Mouse (Mus musculus) heart, postnatal 0 days (tissue): ENCODE data around the gene F11. TPM values are rescaled to one million over a fixed set of nuclear protein-coding genes. Genes with fewer than 3 reads are reported as not detected.

Experiments
- ATAC-seq: fragments of 200-750 bp; cut with Nextera tagmentation; 2 replicates; pipeline ENCODE4 v1.8.0; 2017; ENCODE audit warnings: low read depth, moderate number of reproducible peaks, moderate library complexity; ENCODE audit not compliant: insufficient read depth
- DNase-seq: peaks from one replicate; pipeline ENCODE4 v3.0.0-alpha.2; 2016; ENCODE audit warnings: low spot score
- H3K27ac ChIP-seq: fragments of 300-500 bp; sonication (generic); 2 replicates; pipeline ENCODE4 v1.5.1; 2014; ENCODE audit warnings: low read depth, mild to moderate bottlenecking
- H3K27me3 ChIP-seq: fragments of 300-500 bp; sonication (generic); 2 replicates; pipeline ENCODE4 v1.6.1; 2014; ENCODE audit warnings: low read length, mixed read lengths; ENCODE audit not compliant: control insufficient read depth, insufficient read depth
- H3K36me3 ChIP-seq: fragments of 300-500 bp; sonication (generic); replicated peaks from 2 replicates; pipeline ENCODE4 v1.6.1; 2014; ENCODE audit warnings: low read length, mixed read lengths; ENCODE audit not compliant: control insufficient read depth, insufficient read depth
- H3K4me1 ChIP-seq: fragments of 300-500 bp; sonication (generic); 2 replicates; pipeline ENCODE4 v1.6.1; 2014; ENCODE audit warnings: antibody characterized with exemption; ENCODE audit not compliant: control insufficient read depth, insufficient read depth
- H3K4me2 ChIP-seq: fragments of 300-500 bp; sonication (generic); 2 replicates; pipeline ENCODE4 v1.6.1; 2014; ENCODE audit warnings: low read depth, mild to moderate bottlenecking, low read length, moderate library complexity
- H3K4me3 ChIP-seq: fragments of 300-500 bp; sonication (generic); 2 replicates; pipeline ENCODE4 v1.5.1; 2014; ENCODE audit warnings: low read depth, low read length
- H3K9ac ChIP-seq: fragments of 300-500 bp; sonication (generic); replicated peaks from 2 replicates; pipeline ENCODE4 v1.6.1; 2014; ENCODE audit warnings: low read depth, low read length, mixed read lengths
- H3K9me3 ChIP-seq: fragments of 300-500 bp; sonication (generic); replicated peaks from 2 replicates; pipeline ENCODE4 v1.6.1; 2016; ENCODE audit warnings: low read length; ENCODE audit not compliant: control insufficient read depth
- CTCF ChIP-seq: IDR thresholded peaks from 2 replicates; pipeline ENCODE4 v1.5.1; 2016; ENCODE audit warnings: antibody characterized with exemption, control low read depth, low read depth
- EP300 ChIP-seq: IDR thresholded peaks from 2 replicates; pipeline ENCODE4 v1.6.1; 2016; ENCODE audit warnings: antibody characterized with exemption, low read depth
- WGBS: fragments of 180-500 bp; shearing (Covaris S2); extraction: QIAGEN DNeasy Blood & Tissue Kit; methylation state at CpG from one replicate; pipeline ENCODE4 v1.1.7; 2014; 5-methylcytosine and 5-hydroxymethylcytosine counted together
- polyA plus RNA-seq: library from polyadenylated mRNA; unstranded; fragments of >200 nt; fragmentation: Nextera tagmentation; extraction: Ambion mirVana; gene quantifications from 2 replicates; pipeline ENCODE4 v1.2.1, GENCODE M21; 2015
- total RNA-seq: library from RNA; depleted of rRNA; stranded (reverse); fragments of >200 nt; gene quantifications from 2 replicates; pipeline ENCODE4 v1.2.3, GENCODE M21; 2014; ENCODE audit warnings: low replicate concordance

Gene F11
- total and polyA plus RNA-seq, 2 experiments from 2014 or later, result not detected

DNA sequence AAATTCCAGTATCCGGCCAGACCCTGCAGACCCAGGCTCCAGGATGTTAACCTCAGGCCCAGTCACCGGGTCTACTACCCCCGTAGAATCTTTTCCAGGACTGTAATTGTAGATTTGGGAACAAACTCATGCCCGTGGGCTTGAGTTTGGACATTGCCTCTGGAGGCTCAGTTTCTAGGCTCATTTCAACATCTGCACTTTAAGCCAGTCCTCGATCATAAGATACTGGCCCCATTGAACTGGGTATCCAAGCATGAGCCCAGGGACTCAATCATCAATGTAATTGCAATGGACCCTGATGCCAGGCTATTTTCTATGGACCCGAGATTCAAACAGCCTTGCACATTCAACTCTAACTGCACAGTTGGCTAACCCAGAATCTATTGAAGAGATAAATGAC, 33.4 kb upstream of the F11 start:
- H3K9me3 ChIP-seq, result no peaks in the 10 kb centered on the region
- H3K27ac ChIP-seq, result no peak overlapping the region
- H3K36me3 ChIP-seq, result no peaks in the 10 kb centered on the region
- H3K4me2 ChIP-seq, result no peak overlapping the region
- H3K27me3 ChIP-seq, result no peaks in the 10 kb centered on the region
- no peak for DNase-seq
- H3K4me1 ChIP-seq, result no peaks in the 10 kb centered on the region
- TF ChIP-seq CTCF, result no peak
- no peak for TF ChIP-seq EP300
- no peak overlapping the region for H3K9ac ChIP-seq
- H3K4me3 ChIP-seq, result no peak overlapping the region
- 81% methylated on average over 6 of the region's 6 CpGs for WGBS
- ATAC-seq, result no peak

DNA sequence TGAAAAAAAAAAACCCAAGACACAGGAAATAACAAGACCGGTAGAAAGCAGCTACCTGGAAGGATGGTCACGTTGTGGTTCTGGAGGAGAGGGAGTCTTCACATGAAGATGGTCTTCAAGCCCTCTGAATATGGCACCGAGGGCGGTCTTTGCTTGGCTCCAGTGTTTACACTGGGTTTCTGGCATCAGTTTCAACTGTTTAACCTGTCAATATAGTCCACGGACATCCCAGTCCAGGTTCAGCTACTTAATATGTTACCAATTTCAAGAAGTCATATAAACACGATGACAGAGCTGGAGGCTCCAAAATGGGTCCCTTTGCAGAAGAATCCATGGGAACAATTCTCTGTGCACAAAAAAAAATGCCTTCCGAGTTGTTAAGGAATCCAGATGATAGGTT, 32.9 kb upstream of the F11 start, which contains the start of gene Klkb1:
Gene Klkb1, minus strand, starts transcription at position 173 of the 400 bp plus-strand sequence.
- no peak for ATAC-seq
- WGBS, result 76% methylated on average over 7 of the region's 7 CpGs

DNA sequence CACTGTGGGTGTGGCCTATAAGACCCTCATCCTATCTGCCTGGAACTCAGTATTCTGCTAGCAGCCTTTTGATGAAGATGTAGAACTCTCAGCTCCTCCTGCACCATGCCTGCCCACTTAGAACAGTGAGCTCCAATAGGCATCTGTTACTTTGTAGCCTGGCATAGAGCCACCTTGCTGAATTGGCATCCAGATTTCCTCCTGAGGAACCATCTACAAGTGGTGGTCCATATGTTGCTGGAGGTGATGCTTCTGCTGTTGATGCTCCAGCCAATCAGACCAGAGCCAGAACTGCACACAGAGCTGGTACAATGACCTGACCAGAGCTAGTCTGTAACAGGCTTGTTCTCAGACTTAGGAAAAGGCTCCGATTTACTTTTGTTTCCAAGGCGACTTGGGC, 30.0 kb upstream of the F11 start:
- DNase-seq, result no peak
- no peak for ATAC-seq
- H3K36me3 ChIP-seq, result no peaks in the 10 kb centered on the region
- no peak overlapping the region for H3K4me2 ChIP-seq
- no peak overlapping the region for H3K4me3 ChIP-seq
- no peak overlapping the region for H3K9ac ChIP-seq
- TF ChIP-seq EP300 (no peak), CTCF (no peak)
- H3K27me3 ChIP-seq, result no peaks in the 10 kb centered on the region
- no peaks in the 10 kb centered on the region for H3K9me3 ChIP-seq
- no peak overlapping the region for H3K27ac ChIP-seq
- no peaks in the 10 kb centered on the region for H3K4me1 ChIP-seq
- 91% methylated on average over 2 of the region's 2 CpGs for WGBS

More for the DNA sequence above, 32.9 kb upstream of the F11 start, which contains the start of gene Klkb1:
- DNase-seq, result no peak
- no peak within 1 kb of the TSS for H3K27ac ChIP-seq
- no peaks in the 10 kb centered on the region for H3K27me3 ChIP-seq
- H3K9ac ChIP-seq, result no peak within 1 kb of the TSS
- no peak within 1 kb of the TSS for H3K4me2 ChIP-seq
- H3K36me3 ChIP-seq, result no peaks in the 10 kb centered on the region
- TF ChIP-seq CTCF, result no peak
- no peak for TF ChIP-seq EP300
- H3K4me3 ChIP-seq, result no peak within 1 kb of the TSS
- no peaks in the 10 kb centered on the region for H3K4me1 ChIP-seq
- no peaks in the 10 kb centered on the region for H3K9me3 ChIP-seq

DNA sequence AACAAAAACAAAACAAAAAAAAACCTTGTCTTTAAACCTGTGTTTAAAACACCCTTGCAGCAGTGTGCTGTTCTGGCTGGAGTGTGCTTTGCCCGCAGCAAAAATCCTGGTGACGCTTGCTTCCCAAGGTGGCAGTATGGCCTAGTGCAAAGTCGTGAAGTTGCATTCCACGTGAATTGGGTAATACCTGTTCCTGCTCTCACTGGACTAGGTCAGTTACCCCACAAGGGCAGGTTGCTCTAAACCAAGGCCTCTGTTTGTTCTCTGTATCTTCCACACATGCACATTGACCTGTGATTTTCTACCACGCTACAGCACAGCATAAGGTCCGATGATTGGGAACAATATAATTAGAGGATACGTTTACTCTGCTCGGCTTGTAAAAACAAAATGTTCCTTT, 19.8 kb upstream of the F11 start:
- Histone ChIP-seq H3K4me3 (no peak overlapping the region), H3K36me3 (no peaks in the 10 kb centered on the region), H3K4me2 (no peak overlapping the region), H3K27me3 (no peaks in the 10 kb centered on the region), H3K9me3 (no peaks in the 10 kb centered on the region), H3K9ac (no peak overlapping the region), H3K4me1 (no peaks in the 10 kb centered on the region), H3K27ac (no peak overlapping the region)
- ATAC-seq (no peak), DNase-seq (no peak)
- WGBS, result 75% methylated on average over 8 of the region's 8 CpGs
- TF ChIP-seq EP300, result no peak
- no peak for TF ChIP-seq CTCF

DNA sequence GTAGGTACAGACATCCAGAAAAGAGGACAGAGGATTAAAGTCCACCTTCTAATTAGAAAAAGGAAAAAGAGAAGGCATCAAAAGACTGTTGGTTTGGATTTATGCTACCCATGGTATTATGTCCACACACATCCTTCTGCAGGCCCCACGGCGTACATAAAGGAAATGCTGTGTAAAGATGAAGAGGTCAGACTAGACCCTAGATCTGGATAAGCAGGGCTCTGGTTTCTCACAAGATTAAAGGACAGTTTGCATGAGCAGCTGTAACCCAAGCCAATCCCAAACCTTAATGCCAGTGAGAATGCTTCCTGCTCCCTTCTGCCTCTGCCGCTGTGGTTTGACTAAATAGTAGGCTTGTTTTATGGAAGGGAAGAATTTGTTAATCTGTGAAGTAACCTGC, 15.6 kb upstream of the F11 start:
- DNase-seq (no peak), ATAC-seq (no peak)
- no peaks in the 10 kb centered on the region for H3K36me3 ChIP-seq
- H3K4me2 ChIP-seq, result no peak overlapping the region
- TF ChIP-seq EP300 (no peak), CTCF (no peak)
- H3K4me1 ChIP-seq, result no peaks in the 10 kb centered on the region
- no peaks in the 10 kb centered on the region for H3K27me3 ChIP-seq
- H3K27ac ChIP-seq, result no peak overlapping the region
- no peak overlapping the region for H3K4me3 ChIP-seq
- H3K9me3 ChIP-seq, result no peaks in the 10 kb centered on the region
- 78% methylated on average over 3 of the region's 3 CpGs for WGBS
- no peak overlapping the region for H3K9ac ChIP-seq

DNA sequence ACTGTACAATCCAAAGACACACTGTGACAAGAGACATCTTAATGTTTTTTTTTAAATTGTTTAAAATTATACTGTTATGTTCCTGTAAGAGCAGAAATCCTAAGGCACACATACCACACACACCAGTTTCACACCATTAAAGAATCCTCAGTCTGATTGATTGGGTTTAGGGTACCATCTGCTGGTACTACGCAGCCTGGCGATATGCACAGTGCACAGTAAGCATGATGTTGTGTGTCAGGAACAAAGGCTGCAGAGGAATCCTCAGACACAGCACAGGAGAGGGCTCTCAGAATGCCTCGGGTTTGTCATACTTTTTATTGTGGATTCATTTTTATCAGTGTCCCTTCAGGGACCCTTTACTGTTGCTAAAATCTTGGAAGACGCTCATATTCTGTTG, 12.5 kb upstream of the F11 start:
- Histone ChIP-seq H3K4me2 (no peak overlapping the region), H3K36me3 (no peaks in the 10 kb centered on the region), H3K9ac (no peak overlapping the region), H3K27me3 (no peaks in the 10 kb centered on the region), H3K4me1 (no peaks in the 10 kb centered on the region), H3K9me3 (no peaks in the 10 kb centered on the region), H3K27ac (no peak overlapping the region), H3K4me3 (no peak overlapping the region)
- DNase-seq (no peak), ATAC-seq (no peak)
- 78% methylated on average over 4 of the region's 4 CpGs for WGBS
- TF ChIP-seq CTCF, result no peak
- TF ChIP-seq EP300, result no peak
